29 mouse cellular contexts compared by ENCODE assay signal in genomic region chrX:142669312-142670091, GRCm38 (mm10). TPM values are rescaled to one million over a fixed set of nuclear protein-coding genes. Genes with fewer than 3 reads are reported as not detected.
DNase-seq lines count a peak whose midpoint lies in the region; ATAC-seq and TF ChIP-seq lines count a peak whose summit lies in the region.
"Had no signal": no experiment of that assay in that cellular context is flagged by ENCODE, and none has a peak within 500 bp of the region (broad histone marks: within the 10 kb centered on the region; RNA-seq: fewer than 3 reads in every experiment).

No protein-coding gene starts in this region.

- no peaks in the 10 kb centered on the region for H3K9me3 ChIP-seq in embryonic facial prominence, embryonic 10.5 days
- H3K9me3 ChIP-seq in embryonic facial prominence, embryonic 15.5 days (replicated peaks): no peaks in the 10 kb centered on the region
- no peaks in the 10 kb centered on the region for H3K9me3 ChIP-seq in limb, embryonic 13.5 days
- H3K9me3 ChIP-seq in hindbrain, embryonic 16.5 days (ENCODE audit: control insufficient read depth, low read length): no peaks in the 10 kb centered on the region
- H3K9me3 ChIP-seq in midbrain, postnatal 0 days (ENCODE audit: low read length): no peaks in the 10 kb centered on the region
- H3K9me3 ChIP-seq: heart, embryonic 13.5 days; hindbrain, embryonic 15.5 days; intestine, embryonic 15.5 days; midbrain, embryonic 15.5 days; stomach, embryonic 15.5 days had no signal

- no peak overlapping the region for H3K4me3 ChIP-seq in embryonic facial prominence, embryonic 10.5 days
- H3K4me3 ChIP-seq in embryonic facial prominence, embryonic 15.5 days (replicated peaks): no peak overlapping the region
- no peak overlapping the region for H3K4me3 ChIP-seq in limb, embryonic 13.5 days
- H3K4me3 ChIP-seq in hindbrain, embryonic 16.5 days (ENCODE audit: low read length): no peak overlapping the region
- H3K4me3 ChIP-seq in midbrain, postnatal 0 days (ENCODE audit: low read depth, low read length): no peak overlapping the region
- H3K4me3 ChIP-seq: heart, embryonic 13.5 days; hindbrain, embryonic 15.5 days; intestine, embryonic 15.5 days; midbrain, embryonic 15.5 days; stomach, embryonic 15.5 days had no signal

- peak overlapping the region; percentile 70 for H3K27ac ChIP-seq in embryonic facial prominence, embryonic 10.5 days (replicated peaks)
- H3K27ac ChIP-seq in embryonic facial prominence, embryonic 15.5 days (replicated peaks): peak overlapping the region; percentile 68; the same call in 1 of the 2 replicates
- peak overlapping the region; percentile 73 for H3K27ac ChIP-seq in limb, embryonic 13.5 days
- H3K27ac ChIP-seq in hindbrain, embryonic 16.5 days (ENCODE audit: low read depth, low read length): no peak overlapping the region
- no peak overlapping the region for H3K27ac ChIP-seq in midbrain, postnatal 0 days (ENCODE audit: low read depth, low read length)
- H3K27ac ChIP-seq: heart, embryonic 13.5 days; hindbrain, embryonic 15.5 days; intestine, embryonic 15.5 days; liver, embryonic 14.5 days; midbrain, embryonic 15.5 days; stomach, embryonic 15.5 days had no signal

- no peak for TF ChIP-seq CTCF in midbrain, postnatal 0 days (IDR thresholded peaks at IDR 0.05)

- H3K9ac ChIP-seq in embryonic facial prominence, embryonic 15.5 days: no peak overlapping the region
- peak overlapping the region; percentile 19; the same call in 1 of the 2 replicates for H3K9ac ChIP-seq in limb, embryonic 13.5 days
- H3K9ac ChIP-seq in hindbrain, embryonic 16.5 days (ENCODE audit: low read depth, low read length): no peak overlapping the region
- no peak overlapping the region for H3K9ac ChIP-seq in midbrain, postnatal 0 days (replicated peaks; ENCODE audit: low read length, poor library complexity, severe bottlenecking)
- H3K9ac ChIP-seq: heart, embryonic 13.5 days; hindbrain, embryonic 15.5 days; intestine, embryonic 15.5 days; liver, embryonic 14.5 days; lung, embryonic 14.5 days; midbrain, embryonic 15.5 days; stomach, embryonic 15.5 days had no signal

- 66% methylated on average over 9 of the region's 9 CpGs for whole genome bisulfite sequencing in embryonic facial prominence, embryonic 10.5 days
- WGBS in embryonic facial prominence, embryonic 15.5 days: 38% methylated on average over 9 of the region's 9 CpGs
- 36% methylated on average over 9 of the region's 9 CpGs for WGBS in limb, embryonic 13.5 days
- WGBS in hindbrain, embryonic 16.5 days: 71% methylated on average over 9 of the region's 9 CpGs
- 76% methylated on average over 9 of the region's 9 CpGs for WGBS in midbrain, postnatal 0 days

- H3K4me2 ChIP-seq in embryonic facial prominence, embryonic 15.5 days (replicated peaks): peak overlapping the region; percentile 12
- H3K4me2 ChIP-seq in limb, embryonic 13.5 days (replicated peaks): peak overlapping the region; percentile 42
- H3K4me2 ChIP-seq in hindbrain, embryonic 16.5 days (ENCODE audit: low read length): no peak overlapping the region
- H3K4me2 ChIP-seq in midbrain, postnatal 0 days (ENCODE audit: low read depth, low read length, poor library complexity, severe bottlenecking): no peak overlapping the region
- H3K4me2 ChIP-seq: heart, embryonic 13.5 days; hindbrain, embryonic 15.5 days; intestine, embryonic 15.5 days; lung, embryonic 14.5 days; midbrain, embryonic 15.5 days; stomach, embryonic 15.5 days had no signal

- ATAC-seq in embryonic facial prominence, embryonic 15.5 days (ENCODE audit: insufficient number of reproducible peaks, low FRiP score, low TSS enrichment, low read depth): no peak
- ATAC-seq in limb, embryonic 13.5 days (ENCODE audit: low FRiP score, low read depth): peak; percentile 55
- no peak for ATAC-seq in hindbrain, embryonic 16.5 days
- ATAC-seq in midbrain, postnatal 0 days (ENCODE audit: low FRiP score): no peak
- ATAC-seq: activated CD4-positive, CD25-positive, alpha-beta regulatory T cell, adult 4 months; forebrain, embryonic 16.5 days; intestine, embryonic 15.5 days; midbrain, embryonic 15.5 days had no signal

- no peaks in the 10 kb centered on the region for H3K36me3 ChIP-seq in embryonic facial prominence, embryonic 10.5 days (replicated peaks)
- no peaks in the 10 kb centered on the region for H3K36me3 ChIP-seq in embryonic facial prominence, embryonic 15.5 days
- H3K36me3 ChIP-seq in limb, embryonic 13.5 days: no peaks in the 10 kb centered on the region
- H3K36me3 ChIP-seq in hindbrain, embryonic 16.5 days (ENCODE audit: control insufficient read depth, insufficient read depth, low read length): no peaks in the 10 kb centered on the region
- H3K36me3 ChIP-seq in midbrain, postnatal 0 days (ENCODE audit: insufficient read depth, low read length): no peaks in the 10 kb centered on the region
- H3K36me3 ChIP-seq: heart, embryonic 13.5 days; hindbrain, embryonic 15.5 days; intestine, embryonic 15.5 days; midbrain, embryonic 15.5 days; stomach, embryonic 15.5 days had no signal

- peaks cover 82% of the 10 kb centered on the region for H3K27me3 ChIP-seq in embryonic facial prominence, embryonic 10.5 days (replicated peaks; ENCODE audit: low read depth, poor library complexity, severe bottlenecking)
- peaks cover 3% of the 10 kb centered on the region; the same call in 1 of the 2 replicates for H3K27me3 ChIP-seq in embryonic facial prominence, embryonic 15.5 days
- H3K27me3 ChIP-seq in limb, embryonic 13.5 days: peaks cover 27% of the 10 kb centered on the region; the same call in 1 of the 2 replicates
- no peaks in the 10 kb centered on the region for H3K27me3 ChIP-seq in hindbrain, embryonic 16.5 days (replicated peaks; ENCODE audit: control insufficient read depth, insufficient read depth, low read length)
- no peaks in the 10 kb centered on the region; the same call in 1 of the 2 replicates for H3K27me3 ChIP-seq in midbrain, postnatal 0 days (ENCODE audit: insufficient read depth, low read length)
- H3K27me3 ChIP-seq: CH12.LX; intestine, embryonic 15.5 days; stomach, embryonic 15.5 days had no signal

- H3K4me1 ChIP-seq in embryonic facial prominence, embryonic 10.5 days: peaks cover 16% of the 10 kb centered on the region
- H3K4me1 ChIP-seq in embryonic facial prominence, embryonic 15.5 days: no peaks in the 10 kb centered on the region; the same call in 1 of the 2 replicates
- peaks cover 35% of the 10 kb centered on the region for H3K4me1 ChIP-seq in limb, embryonic 13.5 days
- H3K4me1 ChIP-seq in hindbrain, embryonic 16.5 days (ENCODE audit: control insufficient read depth, insufficient read depth, low read depth, low read length): no peaks in the 10 kb centered on the region
- H3K4me1 ChIP-seq in midbrain, postnatal 0 days (ENCODE audit: insufficient read depth, low read length): no peaks in the 10 kb centered on the region
- H3K4me1 ChIP-seq: hindbrain, embryonic 15.5 days; intestine, embryonic 15.5 days; midbrain, embryonic 15.5 days; stomach, embryonic 15.5 days had no signal

- DNase-seq in embryo, embryonic 10.5 days (ENCODE audit: low spot score): peak; percentile 19
- no peak for DNase-seq in embryo, embryonic 9.5 days (ENCODE audit: extremely low spot score)
- no peak for DNase-seq in embryonic facial prominence, embryonic 10.5 days (ENCODE audit: low spot score)
- DNase-seq in midbrain, postnatal 0 days (ENCODE audit: low spot score): no peak
- DNase-seq in thymus, postnatal 10 days (ENCODE audit: low spot score in 2 of 2): no peak
- DNase-seq: adrenal gland, adult 2 months; adrenal gland, postnatal 36 days; cerebellum, adult 18-20 months; cerebellum, postnatal 14 days; heart, postnatal 10 days; kidney, adult 8-10 months; kidney, postnatal 4 days; layer of hippocampus, postnatal 36 days; liver; lung, embryonic 14.5 days; lung, postnatal 14 days; right cerebral cortex, postnatal 25 days had no signal

RNA-seq across cellular contexts. Expression of gene Tmem164, which starts 11.7 kb away (rescaled TPM):
- 72.9 and 77.6 TPM in 2 replicates for polyA plus RNA-seq in embryonic facial prominence, embryonic 10.5 days (2016; fragmentation: Nextera tagmentation; extraction: Ambion mirVana)
- 47.3 and 48.1 TPM in 2 replicates for polyA plus RNA-seq in embryonic facial prominence, embryonic 15.5 days (2015; fragmentation: Nextera tagmentation; extraction: Ambion mirVana)
- polyA plus RNA-seq in limb, embryonic 13.5 days (2015; fragmentation: Nextera tagmentation; extraction: Ambion mirVana): 65.5 and 69.9 TPM in 2 replicates
- polyA plus RNA-seq in hindbrain, embryonic 16.5 days (2015; fragmentation: Nextera tagmentation; extraction: Ambion mirVana): 23.5 and 26.5 TPM in 2 replicates
- total RNA-seq in midbrain, postnatal 0 days (2014; rRNA removed): 36.0 and 38.2 TPM in 2 replicates
- polyA plus RNA-seq in midbrain, postnatal 0 days (2015; fragmentation: Nextera tagmentation; extraction: Ambion mirVana): 15.6 and 15.8 TPM in 2 replicates

Comparison
In these comparisons a context has a peak if more than half of its experiments do, and no peak if none do; other contexts are left out.
1. H3K27ac ChIP-seq: peak in embryonic facial prominence, embryonic 10.5 days (single experiment), embryonic facial prominence, embryonic 15.5 days (single experiment) and limb, embryonic 13.5 days (single experiment); none in hindbrain, embryonic 16.5 days (single experiment) and midbrain, postnatal 0 days (single experiment).
2. H3K4me2 ChIP-seq: peak in embryonic facial prominence, embryonic 15.5 days (single experiment) and limb, embryonic 13.5 days (single experiment); none in hindbrain, embryonic 16.5 days (single experiment) and midbrain, postnatal 0 days (single experiment).